Mouse (Mus musculus) olfactory bulb, adult 2 months (tissue): ENCODE results near the gene Elp1. TPM values are rescaled to one million over a fixed set of nuclear protein-coding genes. Genes with fewer than 3 reads are reported as not detected.

Experiments used
- H3K27ac ChIP-seq: fragments of 200-500 bp; 2 replicates; pipeline ENCODE4 v1.5.1; 2012; ENCODE audit warnings: low read depth, low read length; ENCODE audit not compliant: insufficient read depth
- H3K4me1 ChIP-seq: fragments of 200-500 bp; 2 replicates; pipeline ENCODE4 v1.6.1; 2012; ENCODE audit warnings: low read length; ENCODE audit not compliant: control insufficient read depth, insufficient read depth
- H3K4me3 ChIP-seq: fragments of 200-500 bp; 2 replicates; pipeline ENCODE4 v1.5.1; 2012; ENCODE audit warnings: mild to moderate bottlenecking, low read depth, low read length, moderate library complexity; ENCODE audit not compliant: insufficient read depth
- CTCF ChIP-seq: fragments of 200-500 bp; IDR thresholded peaks from 2 replicates; pipeline ENCODE4 v1.5.1; 2012; ENCODE audit warnings: low read depth, mild to moderate bottlenecking, low read length, moderate library complexity; ENCODE audit not compliant: insufficient read depth
- POLR2A ChIP-seq: fragments of 200-500 bp; IDR thresholded peaks from 2 replicates; pipeline ENCODE4 v1.6.1; 2012; ENCODE audit warnings: mild to moderate bottlenecking, low read depth, low read length, moderate library complexity; ENCODE audit not compliant: insufficient read depth
- WGBS: fragments of 180-500 bp; shearing (Covaris S2); methylation state at CpG from one replicate; pipeline ENCODE4 v1.1.7; 2018; 5-methylcytosine and 5-hydroxymethylcytosine counted together
- polyA plus RNA-seq: library from polyadenylated mRNA; stranded (reverse); fragments of >200 nt; gene quantifications from 2 replicates; pipeline ENCODE4 v1.2.4, GENCODE M21; 2012; ENCODE audit warnings: low replicate concordance; ENCODE audit not compliant: missing spikeins, insufficient read depth, insufficient read length

Elp1 gene
- polyA plus RNA-seq, 1 experiment = not detected

DNA sequence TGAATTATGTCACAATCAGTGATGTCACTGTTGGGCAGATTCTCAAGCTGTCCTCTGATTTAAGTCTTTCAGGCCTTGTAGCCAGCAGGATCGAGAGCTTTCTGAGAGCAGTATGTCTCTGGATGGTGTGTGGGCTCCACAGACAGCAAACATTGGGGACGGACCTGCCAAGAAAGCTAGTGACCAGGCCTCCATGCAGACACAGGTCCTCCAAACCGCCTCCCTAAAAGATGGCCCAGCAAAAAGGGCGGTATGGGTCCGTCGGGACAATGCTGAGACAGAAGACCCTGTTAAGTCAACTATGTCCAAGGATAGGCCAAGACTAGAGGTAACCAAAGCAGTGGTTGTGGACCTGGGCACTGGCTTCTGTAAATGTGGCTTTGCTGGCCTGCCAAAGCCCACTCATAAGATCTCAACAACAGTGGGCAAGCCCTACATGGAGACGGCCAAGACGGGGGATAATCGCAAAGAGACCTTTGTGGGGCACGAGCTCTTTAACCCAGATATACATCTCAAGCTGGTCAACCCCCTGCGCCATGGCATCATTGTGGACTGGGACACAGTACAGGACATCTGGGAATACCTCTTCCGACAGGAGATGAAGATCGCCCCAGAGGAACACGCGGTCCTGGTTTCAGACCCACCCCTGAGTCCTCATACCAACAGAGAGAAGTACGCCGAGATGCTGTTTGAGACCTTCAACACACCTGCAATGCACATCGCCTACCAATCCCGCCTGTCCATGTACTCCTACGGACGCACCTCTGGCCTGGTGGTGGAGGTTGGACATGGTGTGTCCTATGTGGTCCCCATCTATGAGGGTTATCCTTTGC is 58.6 kb downstream of the Elp1 start, which contains the start of gene Actl7a:
Gene Actl7a (plus strand): TSS at position 51 of the 833 bp plus-strand sequence.
- 96% methylated on average over 21 of the region's 21 CpGs for WGBS
- H3K4me1 ChIP-seq = peaks cover 3% of the 10 kb centered on the region; the same call in 1 of the 2 replicates
- H3K27ac ChIP-seq = no peak within 1 kb of the TSS
- TF ChIP-seq CTCF (no peak), POLR2A (no peak)
- no peak within 1 kb of the TSS for H3K4me3 ChIP-seq

DNA sequence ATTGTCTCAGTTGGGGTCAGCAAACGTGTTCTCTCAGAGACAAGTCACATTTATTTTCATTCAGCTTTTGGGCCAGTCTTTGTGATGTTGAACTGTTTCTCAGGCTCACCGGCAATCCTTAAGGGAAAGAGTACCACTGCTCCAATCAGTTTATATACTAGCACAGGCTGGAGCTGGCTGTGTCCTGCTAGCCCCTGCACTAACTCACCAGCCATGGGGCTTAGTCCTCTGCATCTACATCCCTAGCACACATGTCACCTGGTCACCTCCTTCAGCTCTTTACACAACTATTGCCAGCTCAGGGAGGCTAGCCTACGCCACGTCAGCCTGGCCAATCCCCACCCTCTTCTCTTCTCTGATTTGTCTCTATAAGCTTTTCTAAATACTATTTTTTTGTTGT is 59.4 kb downstream of the Elp1 start:
- WGBS = 88% methylated on average over 4 of the region's 4 CpGs
- Histone ChIP-seq H3K27ac (no peak overlapping the region), H3K4me3 (no peak overlapping the region), H3K4me1 (peaks cover 3% of the 10 kb centered on the region; the same call in 1 of the 2 replicates)
- TF ChIP-seq POLR2A (no peak), CTCF (no peak)

DNA sequence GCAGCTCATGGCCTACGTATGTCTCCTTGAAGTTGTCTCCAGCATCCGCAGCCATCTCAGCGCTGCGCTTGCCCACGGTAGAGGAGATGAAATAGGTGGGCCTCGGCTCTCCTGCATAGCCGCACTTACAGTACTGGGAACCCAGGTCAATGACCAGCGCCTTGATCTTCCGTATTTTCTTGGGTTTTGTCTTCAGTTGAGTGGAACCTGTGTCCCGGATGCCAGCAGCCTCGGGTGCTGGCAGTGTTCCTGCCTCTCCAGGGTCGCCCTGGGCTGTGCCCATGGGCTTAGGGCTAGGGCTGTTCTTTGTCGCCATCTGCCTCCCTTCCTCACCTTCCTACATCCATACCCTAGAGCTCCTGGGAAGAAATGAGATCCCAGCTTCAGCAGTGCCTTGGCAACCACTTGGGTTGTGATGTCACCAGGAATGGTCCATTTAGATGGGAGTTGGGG is 61.1 kb downstream of the Elp1 start, which contains the start of gene Actl7b:
Gene Actl7b (minus strand): TSS at position 403 of the 453 bp plus-strand sequence.
- TF ChIP-seq POLR2A = no peak
- TF ChIP-seq CTCF = no peak
- no peak within 1 kb of the TSS for H3K27ac ChIP-seq
- H3K4me3 ChIP-seq = no peak within 1 kb of the TSS
- H3K4me1 ChIP-seq = peaks cover 3% of the 10 kb centered on the region; the same call in 1 of the 2 replicates
- 93% methylated on average over 13 of the region's 13 CpGs for WGBS

DNA sequence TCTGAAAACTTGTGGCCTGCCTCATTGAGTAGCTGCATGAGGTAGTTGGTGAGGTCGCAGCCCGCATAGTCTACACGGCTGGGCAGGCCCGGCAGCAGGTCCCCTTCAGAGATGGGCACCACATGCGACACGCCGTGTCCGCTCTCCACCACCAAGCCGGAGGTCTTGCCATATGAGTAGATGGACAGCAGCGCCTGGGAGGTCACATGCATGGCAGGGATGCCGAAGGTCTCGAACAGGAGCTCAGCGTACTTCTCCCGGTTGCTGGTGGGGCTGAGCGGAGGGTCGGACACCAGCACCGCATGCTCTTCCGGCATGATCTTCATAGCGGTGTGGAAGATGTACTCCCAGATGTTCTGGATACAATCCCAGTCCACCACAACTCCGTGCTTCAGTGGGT is 61.5 kb downstream of the Elp1 start:
- no peak overlapping the region for H3K27ac ChIP-seq
- TF ChIP-seq POLR2A = no peak
- TF ChIP-seq CTCF = no peak
- 96% methylated on average over 20 of the region's 20 CpGs for WGBS
- peaks cover 3% of the 10 kb centered on the region; the same call in 1 of the 2 replicates for H3K4me1 ChIP-seq
- H3K4me3 ChIP-seq = no peak overlapping the region

DNA sequence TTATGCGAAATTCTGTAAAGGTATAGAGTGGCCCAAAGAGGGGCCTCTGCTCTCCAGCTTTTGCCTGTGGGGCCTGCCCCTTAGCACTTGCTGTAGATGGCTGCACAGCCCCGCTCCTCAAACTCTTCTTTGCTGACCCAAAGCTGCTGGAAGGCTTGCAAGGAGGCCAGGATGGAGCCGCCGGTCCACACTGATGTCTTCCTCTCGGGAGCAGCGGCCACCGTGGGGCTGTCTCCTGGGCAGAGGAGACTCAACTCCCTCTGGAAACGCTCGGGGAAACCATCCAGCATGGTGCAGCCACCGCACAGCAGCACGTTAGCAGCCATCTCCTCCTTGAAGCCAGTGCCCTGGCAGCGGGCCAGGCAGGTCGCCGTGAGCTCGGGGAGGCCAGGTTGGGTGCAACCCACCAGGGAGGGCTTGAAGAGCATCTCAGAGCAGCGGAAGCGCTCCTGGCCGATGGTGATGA is 62.1 kb downstream of the Elp1 start, which contains the start of gene Gm26657:
Gene Gm26657 (plus strand): TSS at position 51 of the 466 bp plus-strand sequence.
- TF ChIP-seq POLR2A = no peak
- TF ChIP-seq CTCF = no peak
- no peak within 1 kb of the TSS for H3K4me3 ChIP-seq
- H3K27ac ChIP-seq = no peak within 1 kb of the TSS
- peaks cover 3% of the 10 kb centered on the region; the same call in 1 of the 2 replicates for H3K4me1 ChIP-seq
- WGBS = 87% methylated on average over 18 of the region's 18 CpGs

DNA sequence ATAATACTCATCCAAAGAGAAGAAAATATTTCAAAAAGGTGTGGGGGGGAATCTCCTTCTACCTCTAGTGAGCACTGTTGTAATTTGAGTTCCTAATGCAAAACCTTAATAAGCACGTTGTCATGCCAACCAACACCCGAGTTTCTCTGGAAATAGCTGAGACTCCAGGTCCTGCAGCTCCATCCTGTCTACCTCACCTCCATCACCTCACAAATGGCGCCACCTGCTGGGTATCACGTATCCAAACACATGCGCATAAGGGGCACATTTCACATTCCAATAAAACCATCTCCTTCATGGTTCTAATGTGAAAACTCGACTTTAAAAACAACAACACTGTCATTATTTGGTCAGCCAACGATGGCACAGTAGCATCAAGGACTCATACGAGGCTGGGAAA is 76.3 kb downstream of the Elp1 start:
- 59% methylated on average over 8 of the region's 8 CpGs for WGBS
- Histone ChIP-seq H3K4me3 (no peak overlapping the region), H3K4me1 (no peaks in the 10 kb centered on the region; the same call in 1 of the 2 replicates), H3K27ac (no peak overlapping the region)
- TF ChIP-seq CTCF (no peak), POLR2A (no peak)

DNA sequence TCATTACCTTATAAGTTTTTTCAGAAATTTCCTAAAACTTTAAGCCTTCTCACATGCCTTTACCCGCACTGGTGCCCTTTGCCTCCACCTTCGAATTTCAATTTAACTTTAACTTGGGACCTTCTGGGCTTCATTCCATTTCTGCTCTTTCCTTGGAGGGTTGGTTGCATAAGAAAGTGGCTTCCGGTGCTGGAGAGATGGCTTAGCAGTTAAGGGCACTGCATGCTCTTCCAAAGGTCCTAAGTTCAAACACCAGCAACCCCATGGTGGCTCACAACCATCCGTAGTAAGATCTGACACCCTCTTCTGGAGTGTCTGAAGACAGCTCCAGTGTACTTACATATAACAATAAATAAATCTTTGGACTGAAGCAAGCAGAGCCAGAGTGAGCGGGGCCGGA is 78.9 kb downstream of the Elp1 start:
- Histone ChIP-seq H3K27ac (no peak overlapping the region), H3K4me1 (no peaks in the 10 kb centered on the region; the same call in 1 of the 2 replicates), H3K4me3 (no peak overlapping the region)
- TF ChIP-seq POLR2A (no peak), CTCF (no peak)
- 96% methylated on average over 6 of the region's 6 CpGs for WGBS

DNA sequence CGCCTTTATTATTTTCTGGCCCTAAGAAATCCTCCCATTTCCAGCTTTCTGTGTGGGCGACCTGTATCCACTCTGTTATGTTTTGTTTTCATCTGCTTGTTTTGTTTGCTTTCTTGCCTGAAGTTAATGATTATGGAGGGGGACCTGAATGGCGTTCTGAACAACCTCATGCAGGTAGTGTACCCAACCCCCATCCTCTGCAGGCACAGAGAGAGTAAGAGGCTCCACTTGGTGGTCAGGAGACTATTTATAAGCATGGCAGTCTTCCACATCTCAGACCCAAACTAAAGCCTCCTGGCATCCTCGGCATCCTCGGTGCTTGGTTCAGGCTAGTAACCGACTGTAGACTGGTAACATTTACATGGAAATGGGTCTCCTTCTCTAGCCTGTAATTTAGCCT is 79.8 kb downstream of the Elp1 start:
- Histone ChIP-seq H3K4me3 (no peak overlapping the region), H3K27ac (no peak overlapping the region), H3K4me1 (no peaks in the 10 kb centered on the region; the same call in 1 of the 2 replicates)
- 46% methylated on average over 6 of the region's 6 CpGs for WGBS
- no peak for TF ChIP-seq POLR2A
- TF ChIP-seq CTCF = no peak

DNA sequence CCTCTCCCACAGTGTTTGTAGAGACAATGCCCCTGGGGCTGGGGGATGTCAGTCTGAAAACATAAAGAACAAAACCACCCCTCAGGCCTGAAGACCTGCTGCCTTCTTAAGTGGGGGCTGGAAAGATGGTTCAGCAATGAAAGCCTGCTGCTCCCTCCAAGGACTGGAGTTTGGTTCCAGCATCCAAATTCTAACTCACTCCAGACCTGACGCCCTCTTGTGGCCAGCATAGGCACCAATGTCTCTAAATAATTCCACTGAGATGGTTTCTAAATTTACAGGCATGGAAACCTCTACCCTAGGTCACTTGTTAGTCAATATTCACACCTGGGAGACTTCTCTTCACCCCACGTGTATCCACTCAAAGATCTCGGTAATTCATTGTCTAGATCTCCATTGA is 80.7 kb downstream of the Elp1 start:
- Histone ChIP-seq H3K4me1 (no peaks in the 10 kb centered on the region; the same call in 1 of the 2 replicates), H3K4me3 (no peak overlapping the region), H3K27ac (no peak overlapping the region)
- TF ChIP-seq CTCF (no peak), POLR2A (no peak)
- 48% methylated on average over 3 of the region's 3 CpGs for WGBS
